Mouse (Mus musculus): ENCODE measurements around the gene Kcmf1.
"Not testable (repeated sequence)": the region's sequence is repeated elsewhere in the genome, so short reads cannot be mapped to it uniquely, and the experiment has no call there.

Gene Kcmf1

DNA sequence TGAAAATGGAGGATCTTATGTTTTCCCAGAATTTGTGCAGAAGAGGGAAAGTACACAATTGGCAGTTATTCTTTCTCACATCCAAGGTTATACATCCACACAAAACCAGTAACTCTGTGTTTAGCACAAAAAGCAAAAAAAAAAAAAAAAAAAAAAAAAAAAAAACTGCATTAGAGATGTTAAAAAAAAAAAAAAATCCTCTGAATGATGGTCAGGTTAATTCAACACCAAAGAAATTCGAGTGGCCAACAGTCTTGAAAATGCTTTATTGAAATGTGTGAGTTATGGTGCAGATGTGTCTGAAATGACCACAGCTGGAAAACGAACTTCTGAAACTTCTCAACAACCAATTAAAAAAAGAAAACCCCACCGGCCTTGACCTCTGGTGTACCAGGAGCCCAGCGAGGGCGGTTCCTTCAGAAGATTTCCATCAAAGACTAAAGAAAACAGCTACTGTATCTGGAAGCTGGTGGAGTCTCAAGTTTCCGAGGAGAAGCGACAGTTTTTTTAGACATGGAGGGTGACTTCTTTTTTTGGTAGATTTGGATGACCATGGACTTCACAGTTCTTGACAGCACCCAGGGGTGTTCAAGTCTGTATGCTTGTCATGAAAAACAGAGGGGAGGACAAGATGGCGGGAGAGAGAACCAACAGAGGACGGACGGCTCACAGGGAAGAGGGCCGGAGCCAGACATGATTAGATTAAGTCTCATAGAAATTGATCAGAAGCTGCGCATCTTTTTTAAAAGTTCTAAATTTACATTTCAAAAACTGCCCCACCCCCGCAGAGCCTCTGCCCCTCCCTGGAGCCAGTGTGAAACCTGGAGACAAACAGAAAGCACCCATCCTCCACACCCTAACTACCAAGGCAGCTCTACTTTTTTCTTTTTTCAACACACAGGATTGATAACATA is 58.7 kb downstream of the Kcmf1 start:
- no peak for DNase-seq

DNA sequence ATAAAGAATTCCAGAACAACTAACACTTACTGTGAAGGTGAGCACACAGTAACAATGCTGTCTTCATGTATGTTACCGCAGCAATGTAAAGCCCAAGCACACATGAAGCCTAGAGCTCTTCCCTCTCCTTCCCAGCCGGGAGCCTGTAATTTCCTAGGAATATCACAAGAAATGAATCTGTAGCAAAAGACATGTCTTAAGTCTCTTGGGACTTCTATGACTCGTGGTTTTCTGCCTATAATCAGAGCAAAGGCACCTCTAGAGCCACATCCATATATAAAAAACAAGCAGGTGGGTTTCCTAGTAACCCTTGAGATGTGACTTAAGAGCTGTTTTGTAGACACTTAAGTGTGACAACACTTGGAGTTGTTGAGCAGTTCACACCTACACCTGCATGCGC is 62.0 kb downstream of the Kcmf1 start:
- no peak for DNase-seq

DNA sequence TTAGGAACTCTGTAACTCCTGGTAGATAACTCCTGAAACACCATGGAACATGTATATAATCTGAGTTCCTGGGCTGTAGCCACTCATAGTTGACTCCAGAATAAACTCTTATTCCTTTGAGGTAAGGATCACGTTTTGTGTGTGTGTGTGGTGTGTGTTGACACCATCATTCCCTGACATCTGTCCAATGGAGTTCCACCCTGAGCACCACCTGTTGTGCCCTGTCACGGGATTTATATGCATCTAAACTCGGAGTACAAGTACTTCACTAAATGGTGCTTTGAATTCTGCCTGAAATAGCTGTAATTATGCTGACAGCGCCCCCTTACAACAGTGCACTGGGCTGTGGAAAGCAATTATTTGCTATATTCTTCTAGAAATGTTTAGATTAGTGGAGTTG is 65.3 kb downstream of the Kcmf1 start:
- no peak for DNase-seq

DNA sequence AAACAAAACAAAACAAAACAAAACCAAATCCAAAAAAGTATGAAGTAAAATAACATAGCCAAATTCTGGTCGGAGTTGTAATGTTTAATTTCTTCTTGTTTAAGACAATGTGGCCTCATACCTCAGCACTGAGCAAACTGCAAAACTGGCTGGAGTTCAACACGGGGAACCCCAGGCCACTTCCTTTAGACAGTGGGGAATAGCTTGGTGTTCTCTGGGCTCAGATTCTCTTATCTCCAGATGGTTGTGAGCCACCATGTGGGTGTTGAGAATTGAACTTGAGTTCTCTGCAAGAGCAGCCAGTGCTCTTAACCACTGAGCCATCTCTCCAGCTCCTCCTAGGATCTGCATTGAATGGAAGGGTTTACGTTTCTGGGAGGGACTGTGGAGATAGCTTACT is 67.9 kb downstream of the Kcmf1 start:
- no peak for DNase-seq

DNA sequence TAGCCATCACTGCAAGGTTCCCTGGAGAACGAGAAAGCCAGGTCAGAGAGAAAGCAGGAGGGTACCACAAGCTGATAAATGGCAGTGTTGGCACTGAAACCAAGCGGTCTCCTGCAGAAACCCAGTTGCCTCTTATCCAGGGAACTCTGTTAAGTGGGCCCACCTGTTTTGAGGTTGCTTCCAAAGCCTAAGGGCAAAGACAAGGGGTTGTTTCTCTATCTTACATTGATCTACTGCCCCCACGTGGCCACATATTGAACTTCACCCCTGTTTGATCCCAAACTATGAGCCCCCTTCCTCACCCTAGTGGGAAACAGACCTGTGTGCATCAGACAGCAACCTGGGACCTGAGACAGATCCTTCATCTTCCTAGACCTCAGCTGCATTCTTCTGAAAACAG is 68.5 kb downstream of the Kcmf1 start:
- DNase-seq = peak; percentile 82

DNA sequence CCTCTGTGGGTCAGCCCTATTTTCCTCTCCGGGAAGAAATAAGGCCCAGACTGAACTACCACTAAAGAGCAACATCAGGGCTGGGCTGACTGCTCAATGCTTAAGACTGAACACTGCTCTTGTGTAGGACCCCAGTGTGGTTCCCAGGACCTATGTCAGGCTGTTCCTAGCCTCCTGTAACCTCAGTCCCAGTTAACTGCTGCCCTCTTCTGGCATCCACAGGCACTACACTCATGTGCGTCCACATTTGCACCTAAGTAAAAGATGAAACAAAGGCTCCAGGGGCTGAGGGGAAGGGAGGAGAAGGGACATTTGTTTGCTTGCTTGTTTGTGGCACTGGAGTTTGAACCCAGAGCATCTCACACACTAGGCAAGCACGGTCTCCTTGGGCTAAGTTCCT is 70.9 kb downstream of the Kcmf1 start:
- peak; percentile 39 for DNase-seq

DNA sequence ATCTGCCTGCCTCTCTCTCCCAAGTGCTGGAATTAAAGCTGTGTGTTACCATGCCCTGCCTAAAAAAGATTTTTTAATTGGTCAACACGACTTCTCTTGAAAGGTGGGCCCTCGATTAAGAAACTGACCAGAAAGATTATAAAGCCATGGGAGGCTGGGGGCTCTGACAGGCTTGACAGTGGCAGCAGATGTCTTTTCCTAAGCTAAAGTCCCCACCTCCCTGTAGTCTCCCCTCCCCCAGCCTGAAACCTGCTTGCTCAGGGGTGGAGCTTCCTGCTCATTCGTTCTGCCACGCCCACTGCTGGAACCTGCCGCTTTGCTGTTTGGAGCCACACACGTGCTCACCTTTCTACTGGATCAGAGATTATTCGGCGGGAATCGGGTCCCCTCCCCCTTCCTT is 71.7 kb downstream of the Kcmf1 start:
- not testable (repeated sequence) for DNase-seq

DNA sequence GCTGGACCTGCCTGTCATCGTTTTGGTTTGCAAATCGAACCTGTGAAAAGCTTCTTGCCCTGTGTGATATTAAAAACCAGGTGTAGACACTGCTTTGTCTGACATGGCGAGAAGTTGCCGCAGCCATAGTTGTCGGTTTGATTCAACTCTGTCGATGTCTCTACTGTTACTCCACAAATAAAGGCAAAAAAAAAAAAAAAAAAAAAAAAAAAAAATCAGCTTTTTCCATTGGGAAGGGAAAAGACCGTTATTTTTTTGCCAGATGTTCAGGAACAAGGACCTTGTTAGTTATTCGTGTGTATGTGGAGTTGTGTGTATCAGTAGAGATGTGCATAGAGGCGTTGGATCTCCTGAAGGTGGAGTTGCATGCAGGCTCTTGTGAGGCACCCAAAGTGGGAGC is 74.0 kb downstream of the Kcmf1 start:
- no peak for DNase-seq

DNA sequence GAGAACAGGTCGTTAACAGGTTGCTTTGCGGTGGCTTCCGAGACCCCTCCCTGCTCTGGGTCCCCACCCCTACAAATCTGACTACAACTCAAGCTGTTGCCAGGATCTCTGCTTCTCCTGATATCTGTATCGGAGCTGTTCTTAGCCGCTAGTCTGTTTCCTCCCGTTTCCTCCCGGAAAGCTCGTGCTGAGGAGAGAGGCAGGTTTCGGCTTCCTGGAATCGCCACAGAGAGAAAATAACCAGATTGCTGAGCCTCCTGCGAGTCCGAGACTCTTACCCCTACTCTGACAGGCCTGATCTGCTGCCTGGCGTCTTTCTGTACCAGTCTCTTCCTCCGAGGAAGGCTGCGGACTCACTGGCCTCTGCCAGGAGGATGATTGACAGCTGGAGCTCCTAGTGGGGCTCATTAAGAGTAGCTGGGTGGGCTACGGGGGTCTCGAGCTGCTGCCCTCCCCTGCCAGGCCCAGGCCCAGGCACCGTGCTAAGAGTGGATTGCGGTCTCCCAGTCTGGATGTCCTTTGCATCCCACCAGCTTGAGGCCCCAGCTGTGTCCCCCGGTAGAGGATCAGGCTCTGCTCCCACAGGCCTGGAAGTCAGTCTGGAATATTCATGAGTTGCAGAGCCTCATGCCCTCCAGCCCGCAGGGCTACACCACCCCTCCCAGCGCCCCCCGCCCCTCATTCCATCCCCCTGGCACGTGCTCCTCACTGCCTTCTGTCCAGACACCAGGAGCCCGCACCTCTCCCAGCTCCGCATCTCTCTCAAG is 74.6 kb downstream of the Kcmf1 start:
- DNase-seq = peak; percentile 38

DNA sequence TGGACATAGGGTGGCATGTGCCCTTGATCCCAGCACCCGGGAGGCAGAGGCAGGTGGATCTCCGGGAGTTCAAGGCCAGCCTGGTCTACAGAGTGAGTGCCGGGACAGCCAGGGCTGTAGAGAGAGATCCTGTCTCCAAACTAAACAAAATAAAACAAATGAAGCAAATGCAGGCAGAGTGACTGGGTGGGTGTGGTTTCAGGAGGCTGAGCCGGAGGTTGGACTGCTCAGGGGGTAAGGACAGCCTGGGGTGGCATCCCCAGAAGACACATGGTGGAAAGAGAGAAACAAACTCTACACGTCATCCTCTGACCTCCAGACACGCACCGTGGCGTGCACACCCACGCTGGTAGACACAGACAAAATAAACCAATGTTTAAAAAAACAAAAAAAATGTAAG is 86.3 kb downstream of the Kcmf1 start:
- no peak for DNase-seq

DNA sequence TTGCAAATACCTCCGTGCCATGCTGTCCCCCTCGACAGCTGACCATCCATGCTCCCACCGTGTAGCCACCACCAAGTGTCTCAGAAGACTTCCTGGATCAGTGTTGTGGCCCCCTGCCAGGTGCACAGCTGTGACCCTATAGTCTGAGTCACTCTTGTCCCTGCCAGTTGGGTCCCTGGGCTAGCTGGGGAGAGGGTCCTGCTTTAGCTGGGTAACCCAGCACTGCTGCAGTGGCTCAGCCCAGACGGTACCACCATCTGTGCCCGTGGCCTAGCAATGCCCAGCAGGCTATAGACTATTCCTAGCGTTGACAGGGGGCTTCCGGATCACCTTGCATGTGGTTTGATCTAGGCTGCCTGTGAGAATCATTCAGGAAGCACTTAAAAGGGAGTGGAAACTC is 89.5 kb downstream of the Kcmf1 start:
- peak; percentile 27 for DNase-seq

DNA sequence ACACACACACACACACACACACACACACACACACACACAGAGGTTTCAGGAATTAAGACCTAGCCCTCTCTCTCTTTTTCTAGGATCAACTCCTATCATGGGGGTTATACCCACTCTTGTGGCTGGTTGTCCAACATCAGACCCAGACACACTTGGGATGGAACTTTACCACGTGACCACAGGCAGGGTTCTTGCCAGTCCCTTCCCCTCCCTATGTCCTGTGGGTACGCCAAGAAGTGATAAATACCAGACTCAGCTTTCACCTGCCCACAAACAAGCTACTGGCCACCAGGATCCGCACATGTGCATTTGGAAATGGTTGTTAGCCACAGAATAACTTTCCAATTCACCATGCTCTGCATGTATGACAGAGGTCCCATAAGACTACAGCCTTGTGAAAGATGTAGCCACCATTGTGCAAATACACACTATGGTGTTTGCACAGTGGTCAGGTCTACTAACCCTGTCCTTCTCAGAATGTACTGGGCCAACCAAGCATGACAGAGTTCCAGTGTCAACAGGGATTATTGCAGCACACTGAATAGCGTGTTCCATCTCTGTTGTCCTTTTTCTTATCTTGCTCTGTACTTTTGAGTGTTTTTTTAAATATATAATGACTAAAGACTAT is 90.1 kb downstream of the Kcmf1 start:
- DNase-seq = no peak

DNA sequence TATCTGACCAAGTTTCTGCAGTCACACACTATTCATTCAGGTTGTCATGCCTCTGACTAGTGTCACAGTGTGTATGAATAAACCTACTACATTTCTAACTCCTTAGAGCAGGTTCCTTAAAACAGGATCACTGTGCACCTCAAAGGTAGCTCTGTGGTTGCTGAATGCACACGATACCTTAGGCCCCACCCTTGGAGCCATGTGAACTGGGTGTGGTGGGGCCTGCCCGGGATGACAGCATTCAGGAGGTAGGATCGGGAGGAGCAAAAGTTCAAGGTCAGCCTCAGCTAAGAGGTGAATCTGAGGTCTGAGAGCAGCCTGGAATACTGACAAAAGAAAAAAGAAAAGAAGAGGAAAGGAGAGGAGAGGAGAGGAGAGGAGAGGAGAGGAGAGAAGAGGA is 91.4 kb downstream of the Kcmf1 start:
- DNase-seq = no peak

DNA sequence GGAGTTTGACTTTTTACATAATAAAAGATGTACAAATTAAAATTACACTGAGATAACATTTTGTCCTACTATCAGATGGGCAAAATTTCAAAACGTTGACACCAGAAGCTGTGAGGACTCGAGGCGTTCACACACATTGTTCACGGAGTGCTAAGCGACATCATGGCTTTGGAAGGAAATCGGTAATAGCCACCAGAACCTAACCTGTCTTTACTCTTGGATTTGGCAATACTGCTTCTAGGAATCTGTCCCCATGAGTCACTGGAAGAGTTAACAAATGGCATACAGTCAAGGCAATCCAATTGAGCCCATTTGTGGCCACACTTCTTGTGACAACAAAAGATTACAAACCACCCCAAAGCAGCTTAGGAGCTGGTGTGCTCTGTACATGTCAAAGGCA is 96.1 kb downstream of the Kcmf1 start:
- no peak for DNase-seq

DNA sequence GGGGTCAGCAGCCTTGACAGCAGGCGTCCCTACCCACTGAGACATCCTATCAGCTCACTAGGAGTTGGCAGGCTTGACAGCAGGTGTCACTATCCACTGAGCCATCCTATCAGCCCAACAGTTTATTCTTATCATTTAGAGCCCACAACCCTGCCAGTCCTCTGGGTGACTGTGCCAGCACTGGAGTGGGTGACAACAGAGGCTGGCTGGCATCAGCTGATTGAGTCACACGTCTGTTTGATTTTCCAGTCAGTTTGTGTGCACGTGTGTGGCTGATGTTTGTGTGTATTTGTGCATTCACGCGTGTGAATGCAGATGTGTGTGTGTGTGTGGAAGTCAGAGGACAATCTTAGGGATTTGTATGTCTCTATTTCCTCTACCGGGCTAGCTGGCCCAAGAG is 97.7 kb downstream of the Kcmf1 start:
- DNase-seq = no peak

DNA sequence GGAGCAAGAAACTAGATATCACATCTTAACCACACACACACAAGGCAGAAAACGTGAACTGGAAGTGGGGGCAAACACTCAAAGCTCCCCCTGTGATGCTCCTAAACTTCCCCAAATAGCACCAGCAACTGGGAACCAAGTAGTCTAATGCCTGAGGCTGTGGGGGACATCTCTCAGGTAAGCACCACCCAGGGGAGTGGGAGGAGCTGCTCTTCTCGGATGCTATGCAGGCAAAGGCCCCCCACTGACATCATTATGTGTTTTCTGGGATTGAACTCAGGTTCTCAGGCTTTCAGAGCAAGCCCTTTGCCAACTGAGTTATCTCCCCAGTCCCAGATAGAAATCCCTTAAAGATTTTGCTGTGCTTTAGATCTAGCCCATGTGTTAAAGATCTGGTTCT is 99.1 kb downstream of the Kcmf1 start:
- no peak for DNase-seq

DNA sequence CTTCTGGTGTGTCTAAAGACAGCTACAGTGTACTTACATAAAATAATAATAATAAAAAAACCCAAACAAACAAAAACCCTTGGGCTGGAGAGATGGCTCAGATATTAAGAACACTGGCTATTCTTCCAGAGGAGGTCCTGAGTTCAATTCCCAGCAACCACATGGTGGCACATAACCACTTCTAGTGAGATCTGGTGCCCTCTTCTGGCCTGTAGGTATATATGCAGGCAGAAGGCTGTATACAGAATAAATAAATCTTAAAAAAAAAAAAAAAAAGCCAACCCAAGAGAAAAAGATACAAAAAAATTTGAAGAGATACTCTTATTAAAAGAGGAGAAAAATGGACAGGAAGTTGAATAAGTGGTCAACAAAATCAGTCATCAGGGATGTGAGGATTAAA is 102.0 kb downstream of the Kcmf1 start:
- no peak for DNase-seq

DNA sequence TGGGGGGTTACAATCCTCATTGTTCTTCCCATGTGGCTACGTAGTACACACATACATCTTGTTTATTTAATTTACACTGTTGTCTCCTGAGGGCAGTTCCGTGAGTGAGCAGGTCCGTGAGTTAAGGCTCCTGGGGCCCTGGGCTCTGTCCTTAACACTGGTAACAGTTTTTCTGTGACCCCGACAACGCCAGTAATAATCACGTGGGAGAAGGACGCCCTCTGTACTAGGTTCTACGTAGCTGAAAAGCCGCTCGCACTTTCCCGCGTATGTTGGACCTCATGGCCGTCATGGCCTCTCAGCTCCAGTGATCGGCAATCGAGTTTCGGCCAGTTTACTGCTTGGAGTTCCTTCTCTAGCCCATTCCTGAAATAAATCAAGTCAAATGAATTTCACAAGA is 104.3 kb downstream of the Kcmf1 start:
- no peak for DNase-seq

DNA sequence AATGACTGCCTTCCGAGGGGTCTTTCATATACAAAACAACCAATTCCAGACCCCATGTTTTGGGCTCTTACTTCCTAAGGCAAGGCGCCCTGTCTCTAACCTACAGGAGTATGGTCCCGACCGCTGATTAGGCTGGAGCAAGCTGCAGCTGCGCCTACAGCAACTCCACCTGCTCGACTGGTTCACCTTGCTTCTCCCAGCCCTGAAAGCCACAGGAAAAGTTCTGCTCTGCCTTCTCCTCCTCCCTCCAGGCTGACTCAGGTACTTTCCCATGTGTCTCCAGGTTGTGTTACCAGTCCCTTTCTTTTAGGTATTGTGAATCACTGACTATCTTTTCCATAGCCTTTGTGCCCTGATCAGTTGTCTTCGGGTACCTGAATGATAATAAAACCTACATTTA is 104.9 kb downstream of the Kcmf1 start:
- no peak for DNase-seq

DNA sequence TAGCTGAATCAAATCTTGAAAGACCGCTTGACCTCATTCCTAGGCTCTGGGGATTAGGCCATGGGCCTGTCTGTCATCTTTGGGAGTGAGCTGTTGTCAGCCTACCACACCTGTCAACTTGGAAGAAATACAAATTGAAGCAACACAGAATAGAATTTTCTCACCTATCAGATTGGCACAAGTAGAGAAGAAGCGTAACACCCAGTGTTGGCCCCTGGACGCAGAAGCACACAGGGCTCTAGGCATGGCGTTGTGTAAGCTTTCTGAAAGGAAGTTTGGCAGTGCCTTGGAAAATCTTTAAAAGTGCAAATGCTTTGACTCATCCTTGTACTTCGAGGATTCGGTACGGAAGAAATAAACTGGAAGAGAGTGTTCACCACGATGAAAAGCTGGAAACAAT is 107.1 kb downstream of the Kcmf1 start:
- no peak for DNase-seq

Data from kidney, postnatal 10 days (tissue).